ENCODE assay signal across 12 mouse cellular contexts in the genomic region with DNA sequence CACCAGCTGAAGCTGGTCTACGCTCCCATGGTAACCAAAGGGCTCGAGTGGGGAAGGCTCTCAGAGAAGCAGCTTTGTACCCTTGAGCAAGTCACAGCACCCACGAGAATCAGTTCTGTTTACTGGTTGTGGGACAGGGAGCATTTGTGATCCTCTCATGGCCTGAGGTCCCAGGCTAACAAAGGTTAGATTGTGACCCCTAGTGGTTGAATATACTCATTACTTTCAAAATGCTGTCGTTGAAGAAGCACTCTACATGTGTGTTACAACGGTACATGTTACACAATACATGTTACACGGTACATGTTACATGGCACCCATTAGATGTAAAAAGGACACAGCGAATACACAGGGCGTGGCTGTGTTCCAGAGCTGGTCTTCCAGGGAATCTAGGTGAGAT. TPM values are rescaled to one million over a fixed set of nuclear protein-coding genes. Genes with fewer than 3 reads are reported as not detected.
DNase-seq lines count a peak whose midpoint lies in the region; ATAC-seq and TF ChIP-seq lines count a peak whose summit lies in the region.
"Had no signal": no experiment of that assay in that cellular context is flagged by ENCODE, and none has a peak within 500 bp of the region (broad histone marks: within the 10 kb centered on the region; RNA-seq: fewer than 3 reads in every experiment).

No protein-coding gene starts in this region.

- no peak overlapping the region for H3K27ac ChIP-seq in forebrain, postnatal 0 days (ENCODE audit: low read depth, low read length)
- no peak overlapping the region for H3K27ac ChIP-seq in forebrain, embryonic 11.5 days (ENCODE audit: low read depth, low read length)
- no peak overlapping the region for H3K27ac ChIP-seq in midbrain, embryonic 11.5 days (ENCODE audit: low read depth, low read length)
- H3K27ac ChIP-seq in midbrain, embryonic 16.5 days (ENCODE audit: low read length), result no peak overlapping the region
- H3K27ac ChIP-seq in forebrain, embryonic 16.5 days (ENCODE audit: low read length), result no peak overlapping the region
- H3K27ac ChIP-seq: embryonic facial prominence, embryonic 13.5 days; midbrain, embryonic 12.5 days; stomach, embryonic 15.5 days had no signal

- H3K4me2 ChIP-seq in forebrain, postnatal 0 days (ENCODE audit: low read depth), result no peak overlapping the region
- no peak overlapping the region for H3K4me2 ChIP-seq in forebrain, embryonic 11.5 days (ENCODE audit: low read depth, low read length, severe bottlenecking)
- no peak overlapping the region for H3K4me2 ChIP-seq in midbrain, embryonic 11.5 days
- H3K4me2 ChIP-seq in midbrain, embryonic 16.5 days (ENCODE audit: low read length), result no peak overlapping the region
- no peak overlapping the region for H3K4me2 ChIP-seq in forebrain, embryonic 16.5 days (ENCODE audit: low read length)
- H3K4me2 ChIP-seq: embryonic facial prominence, embryonic 13.5 days; heart, embryonic 12.5 days; midbrain, embryonic 12.5 days; stomach, embryonic 15.5 days had no signal

- no peak for DNase-seq in forebrain, postnatal 0 days
- no peak for DNase-seq in forebrain, embryonic 11.5 days (ENCODE audit: low spot score)
- peak; percentile 88 for DNase-seq in midbrain, embryonic 11.5 days (ENCODE audit: low spot score, missing footprints)
- peak; percentile 30 for DNase-seq in c-Kit-negative CD71-positive TER-119-positive erythroid progenitor cells, embryonic 14.5 days (ENCODE audit: low read depth, low spot score)
- DNase-seq in retina, embryonic 14.5 days (ENCODE audit: low spot score), result peak; percentile 76
- DNase-seq in cerebellum, postnatal 25 days, result no peak

- peak; percentile 68 for TF ChIP-seq CTCF in forebrain, postnatal 0 days (IDR thresholded peaks at IDR 0.05; ENCODE audit: low read depth)

- H3K4me3 ChIP-seq in forebrain, postnatal 0 days (ENCODE audit: low read depth, low read length), result no peak overlapping the region
- no peak overlapping the region for H3K4me3 ChIP-seq in forebrain, embryonic 11.5 days (ENCODE audit: low read depth, low read length)
- H3K4me3 ChIP-seq in midbrain, embryonic 11.5 days (ENCODE audit: low read depth, low read length), result no peak overlapping the region
- H3K4me3 ChIP-seq in midbrain, embryonic 16.5 days (ENCODE audit: low read depth, low read length), result no peak overlapping the region
- no peak overlapping the region for H3K4me3 ChIP-seq in forebrain, embryonic 16.5 days (replicated peaks; ENCODE audit: low read length)
- H3K4me3 ChIP-seq: embryonic facial prominence, embryonic 13.5 days; heart, embryonic 12.5 days; midbrain, embryonic 12.5 days; stomach, embryonic 15.5 days had no signal

- H3K4me1 ChIP-seq in forebrain, postnatal 0 days (ENCODE audit: insufficient read depth), result no peaks in the 10 kb centered on the region
- 0 out of 2 replicates have a peak, but pooled peaks cover 2% of the 10 kb centered on the region for H3K4me1 ChIP-seq in forebrain, embryonic 11.5 days (replicated peaks; ENCODE audit: control insufficient read depth, insufficient read depth, low read length)
- H3K4me1 ChIP-seq in midbrain, embryonic 11.5 days (ENCODE audit: control insufficient read depth, insufficient read depth, low read length), result no peaks in the 10 kb centered on the region
- peaks cover 2% of the 10 kb centered on the region; the same call in 1 of the 2 replicates for H3K4me1 ChIP-seq in midbrain, embryonic 16.5 days (ENCODE audit: control insufficient read depth, insufficient read depth, low read length)
- 0 out of 2 replicates have a peak, but pooled peaks cover 2% of the 10 kb centered on the region for H3K4me1 ChIP-seq in forebrain, embryonic 16.5 days (replicated peaks; ENCODE audit: control insufficient read depth, insufficient read depth, low read length)

- no peaks in the 10 kb centered on the region for H3K27me3 ChIP-seq in forebrain, postnatal 0 days (ENCODE audit: insufficient read depth, low read length)
- no peaks in the 10 kb centered on the region for H3K27me3 ChIP-seq in forebrain, embryonic 11.5 days (ENCODE audit: control insufficient read depth, insufficient read depth, low read length)
- no peaks in the 10 kb centered on the region for H3K27me3 ChIP-seq in midbrain, embryonic 11.5 days (ENCODE audit: control insufficient read depth, insufficient read depth, low read length)
- no peaks in the 10 kb centered on the region for H3K27me3 ChIP-seq in midbrain, embryonic 16.5 days (ENCODE audit: control insufficient read depth, insufficient read depth, low read depth, low read length)
- no peaks in the 10 kb centered on the region for H3K27me3 ChIP-seq in forebrain, embryonic 16.5 days (replicated peaks; ENCODE audit: control insufficient read depth, insufficient read depth, low read length)
- H3K27me3 ChIP-seq: embryonic facial prominence, embryonic 13.5 days; heart, embryonic 12.5 days; midbrain, embryonic 12.5 days; stomach, embryonic 15.5 days had no signal

- WGBS in forebrain, postnatal 0 days, result 79% methylated on average over 8 of the region's 8 CpGs
- WGBS in forebrain, embryonic 11.5 days, result 72% methylated on average over 8 of the region's 8 CpGs
- 76% methylated on average over 8 of the region's 8 CpGs for WGBS in midbrain, embryonic 11.5 days
- 76% methylated on average over 8 of the region's 8 CpGs for WGBS in midbrain, embryonic 16.5 days
- 81% methylated on average over 8 of the region's 8 CpGs for WGBS in forebrain, embryonic 16.5 days

- H3K9ac ChIP-seq in forebrain, postnatal 0 days, result no peak overlapping the region
- no peak overlapping the region for H3K9ac ChIP-seq in forebrain, embryonic 11.5 days (ENCODE audit: low read length)
- no peak overlapping the region for H3K9ac ChIP-seq in midbrain, embryonic 11.5 days (ENCODE audit: low read length)
- H3K9ac ChIP-seq in midbrain, embryonic 16.5 days (ENCODE audit: low read depth, low read length), result no peak overlapping the region
- no peak overlapping the region for H3K9ac ChIP-seq in forebrain, embryonic 16.5 days (replicated peaks; ENCODE audit: low read depth, low read length)
- H3K9ac ChIP-seq: embryonic facial prominence, embryonic 13.5 days; heart, embryonic 12.5 days; midbrain, embryonic 12.5 days; stomach, embryonic 15.5 days had no signal

- H3K9me3 ChIP-seq in forebrain, postnatal 0 days (ENCODE audit: low read length), result no peaks in the 10 kb centered on the region
- no peaks in the 10 kb centered on the region for H3K9me3 ChIP-seq in forebrain, embryonic 11.5 days (ENCODE audit: control insufficient read depth, low read length)
- no peaks in the 10 kb centered on the region for H3K9me3 ChIP-seq in midbrain, embryonic 11.5 days (ENCODE audit: control insufficient read depth, low read length)
- H3K9me3 ChIP-seq in midbrain, embryonic 16.5 days (replicated peaks; ENCODE audit: control insufficient read depth, low read length, poor library complexity, severe bottlenecking), result no peaks in the 10 kb centered on the region
- no peaks in the 10 kb centered on the region for H3K9me3 ChIP-seq in forebrain, embryonic 16.5 days (ENCODE audit: control insufficient read depth, low read length)
- H3K9me3 ChIP-seq: embryonic facial prominence, embryonic 13.5 days; midbrain, embryonic 12.5 days; stomach, embryonic 15.5 days had no signal

- ATAC-seq in forebrain, postnatal 0 days, result no peak
- ATAC-seq in forebrain, embryonic 11.5 days (replicated peaks; ENCODE audit: low FRiP score), result no peak
- peak; percentile 31; the same call in 1 of the 2 replicates for ATAC-seq in midbrain, embryonic 11.5 days (ENCODE audit: low FRiP score)
- ATAC-seq in midbrain, embryonic 16.5 days, result no peak
- ATAC-seq in forebrain, embryonic 16.5 days, result no peak

- no peaks in the 10 kb centered on the region for H3K36me3 ChIP-seq in forebrain, postnatal 0 days (ENCODE audit: insufficient read depth)
- no peaks in the 10 kb centered on the region for H3K36me3 ChIP-seq in forebrain, embryonic 11.5 days (ENCODE audit: control insufficient read depth, insufficient read depth, low read length)
- no peaks in the 10 kb centered on the region for H3K36me3 ChIP-seq in midbrain, embryonic 11.5 days (ENCODE audit: control insufficient read depth, insufficient read depth, low read length)
- no peaks in the 10 kb centered on the region for H3K36me3 ChIP-seq in midbrain, embryonic 16.5 days (ENCODE audit: control insufficient read depth, insufficient read depth, low read length)
- no peaks in the 10 kb centered on the region for H3K36me3 ChIP-seq in forebrain, embryonic 16.5 days (ENCODE audit: control insufficient read depth, insufficient read depth)

RNA-seq across cellular contexts. Expression of gene Stn1, which starts 34.7 kb away (rescaled TPM):
- 17.1 and 19.6 TPM in 2 replicates for total RNA-seq in forebrain, postnatal 0 days (2014; rRNA removed)
- polyA plus RNA-seq in forebrain, postnatal 0 days (2015; fragmentation: Nextera tagmentation; extraction: Ambion mirVana), result 20.9 and 22.7 TPM in 2 replicates
- 54.0 and 54.9 TPM in 2 replicates for polyA plus RNA-seq in forebrain, embryonic 11.5 days (2014; fragmentation: Nextera tagmentation; extraction: Ambion mirVana)
- polyA plus RNA-seq in midbrain, embryonic 11.5 days (2014; fragmentation: Nextera tagmentation; extraction: Ambion mirVana), result 43.9 and 49.1 TPM in 2 replicates
- polyA plus RNA-seq in midbrain, embryonic 16.5 days (2015; fragmentation: Nextera tagmentation; extraction: Ambion mirVana), result 23.4 and 24.0 TPM in 2 replicates
- polyA plus RNA-seq in forebrain, embryonic 16.5 days (2015; fragmentation: Nextera tagmentation; extraction: Ambion mirVana), result 30.0 and 34.0 TPM in 2 replicates

RNA-seq across cellular contexts. Expression of gene Sh3pxd2a, which starts 38.4 kb away (rescaled TPM):
- 16.1 and 20.8 TPM in 2 replicates for total RNA-seq in forebrain, postnatal 0 days (2014; rRNA removed)
- 0.98 and 1.2 TPM in 2 replicates for polyA plus RNA-seq in forebrain, postnatal 0 days (2015; fragmentation: Nextera tagmentation; extraction: Ambion mirVana)
- polyA plus RNA-seq in forebrain, embryonic 11.5 days (2014; fragmentation: Nextera tagmentation; extraction: Ambion mirVana), result 5.2 and 5.4 TPM in 2 replicates
- 4.0 and 4.1 TPM in 2 replicates for polyA plus RNA-seq in midbrain, embryonic 11.5 days (2014; fragmentation: Nextera tagmentation; extraction: Ambion mirVana)
- polyA plus RNA-seq in midbrain, embryonic 16.5 days (2015; fragmentation: Nextera tagmentation; extraction: Ambion mirVana), result 1.5 and 1.8 TPM in 2 replicates
- 2.1 and 2.2 TPM in 2 replicates for polyA plus RNA-seq in forebrain, embryonic 16.5 days (2015; fragmentation: Nextera tagmentation; extraction: Ambion mirVana)

Comparison
In these comparisons a context has a peak if more than half of its experiments do, and no peak if none do; other contexts are left out.
1. DNase-seq: peak in midbrain, embryonic 11.5 days (single experiment), c-Kit-negative CD71-positive TER-119-positive erythroid progenitor cells, embryonic 14.5 days (single experiment) and retina, embryonic 14.5 days (single experiment); none in forebrain, postnatal 0 days (single experiment), forebrain, embryonic 11.5 days (single experiment) and cerebellum, postnatal 25 days (0 of 2).